Mouse (Mus musculus): Measurements from ENCODE around the gene Sppl3. TPM values are rescaled to one million over a fixed set of nuclear protein-coding genes. Genes with fewer than 3 reads are reported as not detected.

Sppl3 gene
- total and polyA plus RNA-seq, 2 experiments from 2014 or later = 37.1 to 153 TPM

DNA sequence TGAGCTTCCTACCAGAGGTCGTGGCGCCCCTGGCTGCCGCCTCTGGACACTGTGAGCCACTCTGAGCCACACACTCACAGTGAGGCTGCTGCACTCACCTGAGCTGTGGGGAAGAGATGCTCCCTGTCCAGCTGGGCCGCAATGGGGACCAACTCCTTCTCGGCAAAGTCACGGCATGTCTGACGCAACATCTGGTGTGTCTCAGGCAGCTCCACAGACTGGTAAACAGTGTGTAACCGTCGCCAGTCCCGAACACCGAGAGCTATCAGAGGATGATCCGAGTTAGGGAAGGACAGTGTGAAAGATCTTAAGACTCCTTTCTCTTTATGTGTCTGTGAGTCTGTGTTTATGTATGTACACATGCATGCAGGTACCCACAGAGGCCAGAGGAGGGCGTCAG, 106.5 kb downstream of the Sppl3 start:
- Histone ChIP-seq H3K9me3 (ENCODE audit: low read length) (no peaks in the 10 kb centered on the region), H3K36me3 (ENCODE audit: insufficient read depth, low read length) (no peaks in the 10 kb centered on the region), H3K9ac (replicated peaks; ENCODE audit: low read length, poor library complexity, severe bottlenecking) (no peak overlapping the region), H3K4me3 (ENCODE audit: low read depth, low read length) (no peak overlapping the region), H3K4me1 (ENCODE audit: insufficient read depth, low read length) (peaks cover 7% of the 10 kb centered on the region), H3K27me3 (ENCODE audit: insufficient read depth, low read length) (no peaks in the 10 kb centered on the region), H3K4me2 (ENCODE audit: low read depth, low read length, poor library complexity, severe bottlenecking) (no peak overlapping the region), H3K27ac (ENCODE audit: low read depth, low read length) (no peak overlapping the region)
- WGBS = 96% methylated on average over 13 of the region's 13 CpGs
- no peak for TF ChIP-seq CTCF (IDR thresholded peaks at IDR 0.05)
- ATAC-seq (ENCODE audit: low FRiP score) = no peak
- no peak for DNase-seq (ENCODE audit: low spot score)

DNA sequence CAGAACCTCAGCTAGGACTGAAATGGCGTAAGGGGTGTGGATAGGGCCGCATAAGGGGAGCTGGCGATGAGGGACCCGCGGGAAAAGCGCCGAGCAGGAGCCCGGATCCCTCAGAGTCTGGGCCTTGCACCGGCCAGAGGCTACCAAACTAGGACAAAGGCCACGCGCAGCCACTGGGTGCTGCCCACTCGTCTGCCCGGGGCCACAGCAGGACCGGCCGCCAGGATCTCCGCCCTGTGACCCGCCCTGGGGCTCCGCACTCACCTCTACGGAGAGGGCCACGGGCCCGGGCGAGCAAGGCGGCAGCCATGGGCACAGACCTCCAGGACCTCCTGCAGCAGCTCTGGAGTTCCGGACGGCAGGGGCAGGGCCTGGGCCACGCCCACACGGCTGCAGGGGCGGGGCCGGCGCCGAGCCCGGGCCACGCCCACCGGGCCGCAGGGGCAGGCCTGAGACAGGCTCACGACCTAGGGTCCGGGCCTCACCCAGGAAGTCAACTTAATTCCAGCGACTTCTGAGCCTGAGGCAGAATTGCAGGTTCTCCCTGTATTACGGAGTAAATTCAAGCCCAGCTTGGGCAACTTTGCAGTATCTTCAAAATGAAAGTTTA, 108.1 kb downstream of the Sppl3 start, which contains the start of gene Acads:
TSS of gene Acads (minus strand) at position 386 of the 610 bp plus-strand sequence.
- ATAC-seq (ENCODE audit: low FRiP score) (peak; percentile 45; the same call in 1 of the 2 replicates), DNase-seq (ENCODE audit: low spot score) (peak; percentile 46)
- Histone ChIP-seq H3K4me3 (ENCODE audit: low read depth, low read length) (peak within 1 kb of the TSS; percentile 47), H3K27ac (ENCODE audit: low read depth, low read length) (no peak within 1 kb of the TSS), H3K9me3 (ENCODE audit: low read length) (no peaks in the 10 kb centered on the region), H3K9ac (replicated peaks; ENCODE audit: low read length, poor library complexity, severe bottlenecking) (peak within 1 kb of the TSS; percentile 57), H3K4me1 (ENCODE audit: insufficient read depth, low read length) (peaks cover 7% of the 10 kb centered on the region), H3K4me2 (ENCODE audit: low read depth, low read length, poor library complexity, severe bottlenecking) (peak within 1 kb of the TSS; percentile 87), H3K27me3 (ENCODE audit: insufficient read depth, low read length) (no peaks in the 10 kb centered on the region), H3K36me3 (ENCODE audit: insufficient read depth, low read length) (peaks cover 2% of the 10 kb centered on the region)
- no peak for TF ChIP-seq CTCF (IDR thresholded peaks at IDR 0.05)
- WGBS = 3% methylated on average over 39 of the region's 39 CpGs

DNA sequence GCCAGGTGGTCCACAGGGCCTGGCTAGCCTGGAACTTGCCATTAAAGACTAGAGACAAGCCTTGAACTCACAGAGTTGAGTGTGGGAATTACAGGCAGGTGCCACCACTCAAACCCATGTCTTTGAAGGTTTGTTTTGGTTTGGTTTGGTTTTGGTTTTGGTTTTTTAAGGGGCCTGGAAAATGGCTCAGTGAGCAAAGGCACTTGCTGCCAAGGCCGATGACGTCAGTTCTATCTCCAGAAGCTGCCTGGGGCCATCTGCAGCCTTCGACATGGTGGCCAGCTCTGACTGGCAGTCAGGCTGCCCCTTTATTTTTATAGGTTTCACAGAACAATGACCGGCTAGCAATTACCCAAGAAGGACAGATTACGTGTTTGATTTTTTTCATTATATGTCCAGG, 110.0 kb downstream of the Sppl3 start:
- Histone ChIP-seq H3K27ac (ENCODE audit: low read depth, low read length) (no peak overlapping the region), H3K27me3 (ENCODE audit: insufficient read depth, low read length) (no peaks in the 10 kb centered on the region), H3K4me3 (ENCODE audit: low read depth, low read length) (no peak overlapping the region), H3K9me3 (ENCODE audit: low read length) (no peaks in the 10 kb centered on the region), H3K4me2 (ENCODE audit: low read depth, low read length, poor library complexity, severe bottlenecking) (no peak overlapping the region), H3K9ac (replicated peaks; ENCODE audit: low read length, poor library complexity, severe bottlenecking) (no peak overlapping the region), H3K4me1 (ENCODE audit: insufficient read depth, low read length) (peaks cover 7% of the 10 kb centered on the region), H3K36me3 (ENCODE audit: insufficient read depth, low read length) (peaks cover 13% of the 10 kb centered on the region)
- WGBS = 81% methylated on average over 5 of the region's 5 CpGs
- no peak for TF ChIP-seq CTCF (IDR thresholded peaks at IDR 0.05)
- ATAC-seq (ENCODE audit: low FRiP score) (no peak), DNase-seq (ENCODE audit: low spot score) (peak; percentile 39)

GRCm38 (mm10) chr5:115124690-115125089, 113.8 kb downstream of the Sppl3 start:
- H3K9ac ChIP-seq (replicated peaks; ENCODE audit: low read length, poor library complexity, severe bottlenecking) = no peak overlapping the region
- H3K9me3 ChIP-seq (ENCODE audit: low read length) = no peaks in the 10 kb centered on the region
- H3K27ac ChIP-seq (ENCODE audit: low read depth, low read length) = no peak overlapping the region
- no peak for TF ChIP-seq CTCF (IDR thresholded peaks at IDR 0.05)
- 93% methylated on average over 6 of the region's 6 CpGs for WGBS
- no peak overlapping the region for H3K4me3 ChIP-seq (ENCODE audit: low read depth, low read length)
- no peaks in the 10 kb centered on the region for H3K27me3 ChIP-seq (ENCODE audit: insufficient read depth, low read length)
- H3K4me1 ChIP-seq (ENCODE audit: insufficient read depth, low read length) = no peaks in the 10 kb centered on the region
- H3K36me3 ChIP-seq (ENCODE audit: insufficient read depth, low read length) = peaks cover 39% of the 10 kb centered on the region
- no peak for DNase-seq (ENCODE audit: low spot score)
- no peak overlapping the region for H3K4me2 ChIP-seq (ENCODE audit: low read depth, low read length, poor library complexity, severe bottlenecking)
- ATAC-seq (ENCODE audit: low FRiP score) = no peak

- no peaks in the 10 kb centered on the region for H3K9me3 ChIP-seq (ENCODE audit: low read length)
- WGBS = 20% methylated on average over 24 of the region's 24 CpGs
- no peak overlapping the region for H3K27ac ChIP-seq (ENCODE audit: low read depth, low read length)
- H3K4me1 ChIP-seq (ENCODE audit: insufficient read depth, low read length) = no peaks in the 10 kb centered on the region
- no peak overlapping the region for H3K4me3 ChIP-seq (ENCODE audit: low read depth, low read length)
- H3K36me3 ChIP-seq (ENCODE audit: insufficient read depth, low read length) = peaks cover 44% of the 10 kb centered on the region
- peak; percentile 91 for TF ChIP-seq CTCF (IDR thresholded peaks at IDR 0.05)
- DNase-seq (ENCODE audit: low spot score) (peak; percentile 87), ATAC-seq (ENCODE audit: low FRiP score) (peak; percentile 41; the same call in 1 of the 2 replicates)
- H3K9ac ChIP-seq (replicated peaks; ENCODE audit: low read length, poor library complexity, severe bottlenecking) = no peak overlapping the region
- no peak overlapping the region for H3K4me2 ChIP-seq (ENCODE audit: low read depth, low read length, poor library complexity, severe bottlenecking)
- H3K27me3 ChIP-seq (ENCODE audit: insufficient read depth, low read length) = no peaks in the 10 kb centered on the region
Measured at GRCm38 (mm10) chr5:115125211-115125871, 114.4 kb downstream of the Sppl3 start.

GRCm38 (mm10) chr5:115126578-115127312, 115.8 kb downstream of the Sppl3 start:
- WGBS = 89% methylated on average over 27 of the region's 28 CpGs

More at GRCm38 (mm10) chr5:115126578-115127312, 115.8 kb downstream of the Sppl3 start:
- H3K9me3 ChIP-seq (ENCODE audit: low read length) = no peaks in the 10 kb centered on the region
- no peak for TF ChIP-seq CTCF (IDR thresholded peaks at IDR 0.05)
- H3K36me3 ChIP-seq (ENCODE audit: insufficient read depth, low read length) = peaks cover 44% of the 10 kb centered on the region
- ATAC-seq (ENCODE audit: low FRiP score) (no peak), DNase-seq (ENCODE audit: low spot score) (no peak)
- no peak overlapping the region for H3K4me2 ChIP-seq (ENCODE audit: low read depth, low read length, poor library complexity, severe bottlenecking)
- H3K4me3 ChIP-seq (ENCODE audit: low read depth, low read length) = no peak overlapping the region
- H3K4me1 ChIP-seq (ENCODE audit: insufficient read depth, low read length) = no peaks in the 10 kb centered on the region
- H3K27me3 ChIP-seq (ENCODE audit: insufficient read depth, low read length) = no peaks in the 10 kb centered on the region
- no peak overlapping the region for H3K9ac ChIP-seq (replicated peaks; ENCODE audit: low read length, poor library complexity, severe bottlenecking)
- H3K27ac ChIP-seq (ENCODE audit: low read depth, low read length) = no peak overlapping the region
